Mouse (Mus musculus) brain, embryonic 14.5 days (tissue): ENCODE data around the gene Ndufa11.

Source experiments
- CTCF ChIP-seq: fragments of 200-500 bp; IDR thresholded peaks from 2 replicates; pipeline ENCODE4 v1.5.1; 2012; ENCODE audit warnings: inconsistent platforms, mild to moderate bottlenecking, moderate library complexity, borderline replicate concordance; ENCODE audit not compliant: insufficient read depth, insufficient read length; ENCODE audit errors: extremely low read depth
- POLR2A ChIP-seq: fragments of 200-500 bp; IDR thresholded peaks from 2 replicates; pipeline ENCODE4 v1.6.1; 2012; ENCODE audit warnings: mild to moderate bottlenecking, inconsistent platforms, borderline replicate concordance; ENCODE audit not compliant: poor library complexity, insufficient read depth, insufficient read length, severe bottlenecking; ENCODE audit errors: extremely low read depth

GRCm38 (mm10) chr17:56706515-56706914, 11.1 kb upstream of the Ndufa11 start:
- TF ChIP-seq POLR2A (no peak), CTCF (no peak)
